Mouse (Mus musculus) C2C12 (cell line): ENCODE results near the gene Kalrn.

Source experiments
- CTCF ChIP-seq: IDR thresholded peaks from one replicate; pipeline ENCODE4 v1.5.1; 2011; ENCODE audit not compliant: control insufficient read depth, insufficient read depth, insufficient read length
- MYOD1 ChIP-seq: IDR thresholded peaks from one replicate; pipeline ENCODE4 v1.6.1; 2011; ENCODE audit warnings: low read depth; ENCODE audit not compliant: control insufficient read depth, insufficient read length

DNA sequence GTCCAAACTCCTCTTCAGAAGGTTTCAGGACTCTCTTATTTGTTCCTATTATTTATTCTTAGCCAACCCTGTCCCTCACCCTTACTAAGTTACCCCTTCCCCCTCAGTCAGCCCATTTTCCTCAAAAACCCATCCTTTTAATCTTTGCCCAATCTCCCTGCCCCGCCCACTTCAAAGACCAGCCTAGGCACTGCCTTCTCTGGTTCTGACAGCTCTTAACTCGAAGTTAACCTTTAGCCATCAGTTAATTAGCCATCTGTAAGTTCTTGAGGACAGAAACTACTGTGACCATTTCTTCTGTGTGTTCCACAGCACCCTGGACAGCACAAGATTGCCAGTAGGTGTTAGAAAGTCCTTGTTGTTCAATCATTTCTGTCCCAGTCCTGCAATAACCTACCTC is 3.4 kb downstream of the Kalrn start:
- TF ChIP-seq CTCF (no peak), MYOD1 (no peak)
